Mouse (Mus musculus): ENCODE measurements around the gene Gm11595.
"Not testable (repeated sequence)": the region's sequence is repeated elsewhere in the genome, so short reads cannot be mapped to it uniquely, and the experiment has no call there.

Gm11595 gene

GRCm38 (mm10) chr11:99772813-99773212 lies at the start of gene Gm11595:
Gene Gm11595, minus strand, starts transcription at chr11:99772913.
- DNase-seq: not testable (repeated sequence)

GRCm38 (mm10) chr11:99815566-99815965 lies 42.9 kb upstream of the Gm11595 start, which contains the start of gene Gm11564:
Gene Gm11564, minus strand, starts transcription at chr11:99815666.
- not testable (repeated sequence) for DNase-seq

GRCm38 (mm10) chr11:99809792-99810191 lies 37.1 kb upstream of the Gm11595 start, which contains the start of gene Krtap4-13:
Gene Krtap4-13, minus strand, starts transcription at chr11:99809892.
- not testable (repeated sequence) for DNase-seq

GRCm38 (mm10) chr11:99804346-99804745 lies 31.6 kb upstream of the Gm11595 start, which contains the start of gene Gm11554:
Gene Gm11554, minus strand, starts transcription at chr11:99804446.
- DNase-seq: not testable (repeated sequence)

- not testable (repeated sequence) for DNase-seq
Measured at GRCm38 (mm10) chr11:99798832-99799231, 26.1 kb upstream of the Gm11595 start, which contains the start of gene Gm11569. Gene Gm11569, minus strand, starts transcription at chr11:99798932.

GRCm38 (mm10) chr11:99793367-99793766 lies 20.7 kb upstream of the Gm11595 start, which contains the start of gene Gm11596:
Gene Gm11596, minus strand, starts transcription at chr11:99793467.
- DNase-seq: no peak

- not testable (repeated sequence) for DNase-seq
Measured at GRCm38 (mm10) chr11:99784900-99785299, 12.2 kb upstream of the Gm11595 start, which contains the start of gene Krtap4-9. Gene Krtap4-9, plus strand, starts transcription at chr11:99785200.

- DNase-seq: no peak
Measured at GRCm38 (mm10) chr11:99780604-99781003, 7.9 kb upstream of the Gm11595 start, which contains the start of gene Krtap4-8. Gene Krtap4-8, minus strand, starts transcription at chr11:99780704.

- no peak for DNase-seq
Measured at GRCm38 (mm10) chr11:99778401-99778800, 5.7 kb upstream of the Gm11595 start.

GRCm38 (mm10) chr11:99768410-99768809 lies 4.3 kb downstream of the Gm11595 start:
- DNase-seq: no peak

- DNase-seq: no peak
Measured at GRCm38 (mm10) chr11:99758877-99759276, 13.8 kb downstream of the Gm11595 start.

GRCm38 (mm10) chr11:99743985-99744384 lies 28.7 kb downstream of the Gm11595 start:
- DNase-seq: no peak

GRCm38 (mm10) chr11:99734190-99734589 lies 38.5 kb downstream of the Gm11595 start, which contains the start of gene Gm14180:
Gene Gm14180, minus strand, starts transcription at chr11:99734290.
- no peak for DNase-seq

GRCm38 (mm10) chr11:99724061-99724460 lies 48.7 kb downstream of the Gm11595 start:
- no peak for DNase-seq
